In the genomic region with DNA sequence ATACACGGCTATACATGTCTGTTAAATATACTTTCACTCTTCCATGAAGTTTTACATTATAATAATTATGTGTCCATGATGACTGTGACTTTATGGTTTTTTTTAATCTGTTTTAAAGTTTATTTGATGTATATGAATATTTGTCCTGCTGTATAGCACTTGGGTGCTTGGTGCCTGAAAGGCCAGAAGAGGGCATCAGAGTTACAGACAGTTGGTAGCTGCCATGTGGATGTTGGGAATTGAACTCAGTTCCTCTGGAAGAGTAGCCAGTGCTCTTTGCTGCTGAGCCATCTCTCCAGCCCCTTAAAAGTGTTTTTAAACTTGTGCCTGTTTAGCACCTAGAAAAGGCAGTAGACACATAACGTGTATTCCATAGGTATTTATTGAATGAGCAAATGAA, we compare ENCODE assay signal across 9 mouse cellular contexts. TPM values are rescaled to one million over a fixed set of nuclear protein-coding genes. Genes with fewer than 3 reads are reported as not detected.
DNase-seq lines count a peak whose midpoint lies in the region.
"Had no signal": no experiment of that assay in that cellular context is flagged by ENCODE, and none has a peak within 500 bp of the region (broad histone marks: within the 10 kb centered on the region; RNA-seq: fewer than 3 reads in every experiment).

No protein-coding gene starts in this region.

- DNase-seq in adrenal gland, postnatal 14 days, result peak; percentile 41
- DNase-seq in adrenal gland, postnatal 4 days (ENCODE audit: low spot score in 2 of 2), result no peak
- peak; percentile 9 for DNase-seq in layer of hippocampus, adult 11-12 months (ENCODE audit: low spot score)
- no peak for DNase-seq in layer of hippocampus, adult 8-10 months (ENCODE audit: low spot score in 2 of 2)
- DNase-seq in MEL-GATA-1-ER (ENCODE audit: extremely low read depth, low read depth), result peak; percentile 32
- DNase-seq in kidney, postnatal 14 days, result peak; percentile 46
- DNase-seq in thymus, postnatal 0 days (ENCODE audit: low spot score), result no peak
- no peak for DNase-seq in ovary, adult 18-20 months (ENCODE audit: low spot score)
- DNase-seq: cerebellum, adult 18-20 months had no signal

RNA-seq across cellular contexts. Expression of a gene that starts 21.4 kb away (rescaled TPM):
- total RNA-seq in adrenal gland, postnatal 14 days (2021), result 61.7 and 63.1 TPM in 2 replicates
- 10 to 100 TPM; 60.1 to 74.7 TPM for total RNA-seq in adrenal gland, postnatal 4 days (2021)
- total RNA-seq in layer of hippocampus, adult 8-10 months (2022), result 10 to 100 TPM; 23.3 to 28.4 (median 24.6) TPM
- 5.0 and 6.2 TPM in 2 replicates for polyA plus RNA-seq in thymus, postnatal 0 days (2015; fragmentation: Nextera tagmentation; extraction: Ambion mirVana)

Comparison
In these comparisons a context has a peak if more than half of its experiments do, and no peak if none do; other contexts are left out.
1. DNase-seq: peak in adrenal gland, postnatal 14 days (single experiment), layer of hippocampus, adult 11-12 months (single experiment), MEL-GATA-1-ER (single experiment) and kidney, postnatal 14 days (single experiment); none in adrenal gland, postnatal 4 days (0 of 2), layer of hippocampus, adult 8-10 months (0 of 2), thymus, postnatal 0 days (single experiment) and ovary, adult 18-20 months (single experiment).